Mouse (Mus musculus) heart, embryonic 16.5 days (tissue): ENCODE measurements at regions not wholly inside any gene's neighbourhood (a gene's known extent, or its start where the extent isn't known, plus 50 kb on each side); places are given as distances from the start of the nearest gene placed in this dataset.

Experiments
- ATAC-seq: fragments of 200-750 bp; cut with Nextera tagmentation; replicated peaks from 2 replicates; pipeline ENCODE4 v1.8.0; 2017; ENCODE audit warnings: moderate number of reproducible peaks; ENCODE audit not compliant: insufficient read depth, low FRiP score; ENCODE audit errors: extremely low read depth
- H3K27ac ChIP-seq: fragments of 300-500 bp; sonication (generic); 2 replicates; pipeline ENCODE4 v1.5.1; 2014; ENCODE audit warnings: mild to moderate bottlenecking, low read length, control low read depth, moderate library complexity
- H3K27me3 ChIP-seq: fragments of 300-500 bp; sonication (generic); 2 replicates; pipeline ENCODE4 v1.6.1; 2014; ENCODE audit warnings: low read length, mixed read lengths; ENCODE audit not compliant: control insufficient read depth, insufficient read depth
- H3K36me3 ChIP-seq: fragments of 300-500 bp; sonication (generic); 2 replicates; pipeline ENCODE4 v1.6.1; 2014; ENCODE audit not compliant: control insufficient read depth, insufficient read depth
- H3K4me1 ChIP-seq: fragments of 300-500 bp; sonication (generic); 2 replicates; pipeline ENCODE4 v1.6.1; 2014; ENCODE audit warnings: low read length, mixed read lengths; ENCODE audit not compliant: control insufficient read depth, insufficient read depth
- H3K4me2 ChIP-seq: fragments of 300-500 bp; sonication (generic); 2 replicates; pipeline ENCODE4 v1.6.1; 2014; ENCODE audit warnings: low read depth, mild to moderate bottlenecking, control low read depth, low read length
- H3K4me3 ChIP-seq: fragments of 300-500 bp; sonication (generic); 2 replicates; pipeline ENCODE4 v1.5.1; 2014; ENCODE audit warnings: mild to moderate bottlenecking, control low read depth, low read length
- H3K9ac ChIP-seq: fragments of 300-500 bp; sonication (generic); 2 replicates; pipeline ENCODE4 v1.6.1; 2014; ENCODE audit warnings: low read length, control low read depth
- H3K9me3 ChIP-seq: fragments of 300-500 bp; sonication (generic); replicated peaks from 2 replicates; pipeline ENCODE4 v1.6.1; 2016; ENCODE audit warnings: low read length; ENCODE audit not compliant: control insufficient read depth
- WGBS: fragments of 180-500 bp; shearing (Covaris S2); extraction: QIAGEN DNeasy Blood & Tissue Kit; methylation state at CpG from one replicate; pipeline ENCODE4 v1.1.7; 2014; 5-methylcytosine and 5-hydroxymethylcytosine counted together

- ATAC-seq = no peak
- no peaks in the 10 kb centered on the region for H3K4me1 ChIP-seq
- H3K4me3 ChIP-seq = no peak overlapping the region
- WGBS = 76% methylated on average over 9 of the region's 9 CpGs
- no peak overlapping the region for H3K9ac ChIP-seq
- no peak overlapping the region for H3K4me2 ChIP-seq
- H3K27me3 ChIP-seq = no peaks in the 10 kb centered on the region
- H3K27ac ChIP-seq = no peak overlapping the region
- H3K9me3 ChIP-seq = no peaks in the 10 kb centered on the region
- no peaks in the 10 kb centered on the region for H3K36me3 ChIP-seq
Observed at GRCm38 (mm10) chr9:98703331-98703730, 101.9 kb upstream of the Mrps22 start.

- Histone ChIP-seq H3K4me3 (no peak overlapping the region), H3K4me2 (no peak overlapping the region), H3K27me3 (no peaks in the 10 kb centered on the region), H3K4me1 (no peaks in the 10 kb centered on the region), H3K36me3 (no peaks in the 10 kb centered on the region), H3K27ac (no peak overlapping the region), H3K9me3 (no peaks in the 10 kb centered on the region), H3K9ac (no peak overlapping the region)
- ATAC-seq = no peak
- 82% methylated on average over 5 of the region's 5 CpGs for WGBS
Observed at GRCm38 (mm10) chr9:98700571-98700970, 99.1 kb upstream of the Mrps22 start.

- WGBS = 34% methylated on average over 7 of the region's 7 CpGs
- no peak for ATAC-seq
- no peak overlapping the region for H3K9ac ChIP-seq
Observed at GRCm38 (mm10) chr9:98697155-98697554, 95.7 kb upstream of the Mrps22 start.

GRCm38 (mm10) chr9:98695035-98695434 is 93.6 kb upstream of the Mrps22 start:
- H3K4me2 ChIP-seq = no peak overlapping the region
- WGBS = 74% methylated on average over 10 of the region's 10 CpGs
- no peak overlapping the region for H3K27ac ChIP-seq
- H3K9me3 ChIP-seq = no peaks in the 10 kb centered on the region
- no peaks in the 10 kb centered on the region for H3K27me3 ChIP-seq
- no peak overlapping the region for H3K9ac ChIP-seq
- no peak for ATAC-seq
- no peaks in the 10 kb centered on the region for H3K36me3 ChIP-seq
- no peaks in the 10 kb centered on the region for H3K4me1 ChIP-seq
- no peak overlapping the region for H3K4me3 ChIP-seq

More at GRCm38 (mm10) chr9:98697155-98697554, 95.7 kb upstream of the Mrps22 start:
- Histone ChIP-seq H3K4me3 (no peak overlapping the region), H3K27me3 (no peaks in the 10 kb centered on the region), H3K36me3 (no peaks in the 10 kb centered on the region), H3K4me1 (no peaks in the 10 kb centered on the region), H3K4me2 (no peak overlapping the region), H3K9me3 (no peaks in the 10 kb centered on the region), H3K27ac (no peak overlapping the region)

- no peaks in the 10 kb centered on the region for H3K4me1 ChIP-seq
- no peak overlapping the region for H3K9ac ChIP-seq
- H3K4me3 ChIP-seq = no peak overlapping the region
- H3K4me2 ChIP-seq = no peak overlapping the region
- no peak overlapping the region for H3K27ac ChIP-seq
- WGBS = 70% methylated on average over 14 of the region's 14 CpGs
- ATAC-seq = 0 out of 2 replicates have a peak, but pooled peaks have one; percentile 23
- no peaks in the 10 kb centered on the region for H3K27me3 ChIP-seq
- no peaks in the 10 kb centered on the region for H3K9me3 ChIP-seq
- no peaks in the 10 kb centered on the region for H3K36me3 ChIP-seq
Observed at GRCm38 (mm10) chr9:98690839-98691516, 89.5 kb upstream of the Mrps22 start.

GRCm38 (mm10) chr9:98685548-98685947 is 84.1 kb upstream of the Mrps22 start:
- Histone ChIP-seq H3K9me3 (no peaks in the 10 kb centered on the region), H3K36me3 (no peaks in the 10 kb centered on the region), H3K9ac (no peak overlapping the region), H3K27ac (no peak overlapping the region), H3K4me3 (no peak overlapping the region), H3K27me3 (no peaks in the 10 kb centered on the region), H3K4me2 (no peak overlapping the region), H3K4me1 (no peaks in the 10 kb centered on the region)
- ATAC-seq = no peak
- WGBS = 52% methylated on average over 7 of the region's 7 CpGs

- Histone ChIP-seq H3K9ac (no peak overlapping the region), H3K4me2 (no peak overlapping the region), H3K4me1 (no peaks in the 10 kb centered on the region), H3K36me3 (no peaks in the 10 kb centered on the region), H3K4me3 (no peak overlapping the region), H3K9me3 (no peaks in the 10 kb centered on the region), H3K27ac (no peak overlapping the region), H3K27me3 (no peaks in the 10 kb centered on the region)
- 83% methylated on average over 6 of the region's 6 CpGs for WGBS
- ATAC-seq = no peak
Observed at GRCm38 (mm10) chr9:98684336-98684735, 82.9 kb upstream of the Mrps22 start.

GRCm38 (mm10) chr9:98675612-98676011 is 74.2 kb upstream of the Mrps22 start:
- no peak for ATAC-seq
- H3K4me3 ChIP-seq = no peak overlapping the region
- no peaks in the 10 kb centered on the region for H3K36me3 ChIP-seq
- H3K4me2 ChIP-seq = no peak overlapping the region
- no peak overlapping the region for H3K27ac ChIP-seq
- no peaks in the 10 kb centered on the region for H3K4me1 ChIP-seq
- no peaks in the 10 kb centered on the region for H3K27me3 ChIP-seq
- 54% methylated on average over 7 of the region's 7 CpGs for WGBS
- H3K9ac ChIP-seq = no peak overlapping the region
- H3K9me3 ChIP-seq = peaks cover 5% of the 10 kb centered on the region; the same call in 1 of the 2 replicates

GRCm38 (mm10) chr9:98673461-98674114 is 72.1 kb upstream of the Mrps22 start:
- Histone ChIP-seq H3K36me3 (no peaks in the 10 kb centered on the region), H3K4me2 (no peak overlapping the region), H3K27ac (no peak overlapping the region), H3K9ac (no peak overlapping the region), H3K4me3 (no peak overlapping the region), H3K27me3 (no peaks in the 10 kb centered on the region), H3K4me1 (no peaks in the 10 kb centered on the region), H3K9me3 (peaks cover 5% of the 10 kb centered on the region; the same call in 1 of the 2 replicates)
- WGBS = 75% methylated on average over 13 of the region's 13 CpGs
- no peak for ATAC-seq
